Mouse (Mus musculus): ENCODE results near the gene Hsd17b1. TPM values are rescaled to one million over a fixed set of nuclear protein-coding genes. Genes with fewer than 3 reads are reported as not detected.
"Not testable (repeated sequence)": the region's sequence is repeated elsewhere in the genome, so short reads cannot be mapped to it uniquely, and the experiment has no call there.

The Hsd17b1 gene
- polyA plus RNA-seq, 1 experiment = not detected

DNA sequence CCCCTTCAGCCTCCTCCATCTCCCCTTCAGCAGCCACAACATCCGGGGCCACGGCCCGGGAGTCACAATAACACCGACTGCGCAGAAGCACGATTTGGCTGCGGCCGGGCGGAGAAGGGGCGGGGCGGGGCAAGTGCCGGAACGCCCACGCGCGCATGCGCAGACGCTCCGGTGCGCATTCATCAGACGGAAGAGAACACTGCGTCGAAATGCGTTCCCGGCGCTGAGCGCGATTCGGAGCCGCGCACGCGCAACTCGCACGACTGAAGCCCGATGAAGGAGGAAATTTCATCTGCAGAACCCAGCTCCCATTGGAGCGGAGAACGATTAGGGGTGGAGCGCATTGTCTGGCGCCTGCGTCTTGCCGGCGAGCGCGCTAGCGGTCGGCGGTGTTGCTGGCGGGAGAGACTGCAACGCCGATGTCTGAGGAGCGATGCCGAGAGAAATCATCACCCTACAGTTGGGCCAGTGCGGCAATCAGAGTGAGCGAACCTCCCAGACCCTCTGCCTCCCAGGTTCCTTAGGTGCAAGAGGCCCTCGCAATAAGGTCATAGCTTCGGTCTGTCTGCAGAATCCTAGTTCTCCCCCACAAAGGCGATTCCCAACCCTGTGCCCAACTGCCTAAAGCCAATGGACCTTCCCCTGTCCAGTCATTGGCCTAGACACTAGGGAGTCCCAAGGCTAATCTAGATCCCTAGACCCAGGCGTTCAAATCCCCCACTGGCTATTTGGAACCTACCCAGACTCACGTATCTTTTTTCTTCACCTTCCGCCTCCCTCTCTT, 41.7 kb downstream of the Hsd17b1 start, which contains the start of the genes Retreg3 and Tubg1:
Retreg3 (minus strand) TSS at position 133 of the 784 bp plus-strand sequence.
Tubg1 (plus strand) TSS at position 178 of the 784 bp plus-strand sequence.
- peaks cover 29% of the 10 kb centered on the region for H3K4me1 ChIP-seq (ENCODE audit: control insufficient read depth, insufficient read depth, low read length)
- H3K4me3 ChIP-seq (ENCODE audit: insufficient read depth, low read length) = peak within 1 kb of the TSS; percentile 77
- TF ChIP-seq CTCF (IDR thresholded peaks at IDR 0.05; ENCODE audit: low read depth, low read length) (no peak), POLR2A (IDR thresholded peaks at IDR 0.05; ENCODE audit: borderline replicate concordance, low read depth, low read length) (peak; percentile 80; the same call in 1 of the 2 replicates)
- H3K27ac ChIP-seq (ENCODE audit: insufficient read depth, low read depth, low read length) = peak within 1 kb of the TSS; percentile 58

DNA sequence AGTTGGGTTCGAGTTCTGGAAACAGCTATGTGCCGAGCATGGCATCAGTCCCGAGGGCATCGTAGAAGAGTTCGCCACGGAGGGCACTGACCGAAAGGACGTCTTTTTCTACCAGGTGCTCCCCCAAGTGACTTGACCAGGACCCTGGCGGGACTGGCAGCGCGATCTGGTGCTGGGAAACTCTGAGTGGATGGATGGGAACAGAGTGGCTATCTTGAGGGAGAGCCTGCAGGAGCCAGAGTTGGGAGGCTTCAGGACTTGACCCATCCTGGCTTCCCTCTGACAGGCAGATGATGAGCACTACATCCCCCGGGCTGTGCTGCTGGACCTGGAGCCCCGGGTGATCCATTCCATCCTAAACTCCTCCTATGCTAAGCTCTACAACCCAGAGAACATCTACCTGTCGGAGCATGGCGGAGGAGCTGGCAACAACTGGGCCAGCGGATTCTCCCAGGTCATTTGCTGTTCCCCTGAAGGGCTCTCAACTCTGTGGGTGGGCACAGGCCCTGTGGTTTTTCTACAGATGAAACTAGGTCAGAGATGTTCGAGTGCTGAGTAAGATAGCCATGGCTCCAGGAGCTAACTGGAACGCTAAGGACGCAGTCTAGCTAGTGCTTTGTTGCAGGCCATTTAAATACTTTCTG, 42.5 kb downstream of the Hsd17b1 start:
- TF ChIP-seq POLR2A (IDR thresholded peaks at IDR 0.05; ENCODE audit: borderline replicate concordance, low read depth, low read length) (no peak), CTCF (IDR thresholded peaks at IDR 0.05; ENCODE audit: low read depth, low read length) (no peak)
- Histone ChIP-seq H3K4me1 (ENCODE audit: control insufficient read depth, insufficient read depth, low read length) (peaks cover 26% of the 10 kb centered on the region), H3K27ac (ENCODE audit: insufficient read depth, low read depth, low read length) (peak overlapping the region; percentile 49), H3K4me3 (ENCODE audit: insufficient read depth, low read length) (peak overlapping the region; percentile 73)

DNA sequence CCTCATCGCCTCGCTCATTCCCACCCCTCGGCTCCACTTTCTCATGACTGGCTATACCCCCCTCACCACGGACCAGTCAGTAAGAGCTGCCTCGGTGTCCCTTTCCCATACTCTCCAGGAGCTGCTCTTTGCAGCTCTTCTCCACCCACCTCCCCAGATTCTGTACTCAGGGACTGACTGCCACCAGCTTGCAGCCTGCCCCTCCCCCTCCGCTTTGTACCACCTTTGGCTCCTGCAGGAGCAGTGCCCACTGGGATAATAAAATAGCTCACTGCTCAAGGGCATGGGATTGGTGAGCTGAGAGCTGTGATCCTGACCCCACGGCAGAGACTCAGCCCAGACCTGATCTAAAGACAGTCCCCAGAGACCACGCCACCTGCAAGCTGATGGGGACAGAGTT, 46.3 kb downstream of the Hsd17b1 start:
- H3K27ac ChIP-seq (ENCODE audit: insufficient read depth, low read depth, low read length); H3K4me1 ChIP-seq (ENCODE audit: control insufficient read depth, insufficient read depth, low read length); H3K4me3 ChIP-seq (ENCODE audit: insufficient read depth, low read length): not testable (repeated sequence)

GRCm38 (mm10) chr11:101125008-101125407, 46.8 kb downstream of the Hsd17b1 start:
- not testable (repeated sequence) for H3K4me1 ChIP-seq (ENCODE audit: control insufficient read depth, insufficient read depth, low read length); H3K27ac ChIP-seq (ENCODE audit: insufficient read depth, low read depth, low read length); H3K4me3 ChIP-seq (ENCODE audit: insufficient read depth, low read length)

DNA sequence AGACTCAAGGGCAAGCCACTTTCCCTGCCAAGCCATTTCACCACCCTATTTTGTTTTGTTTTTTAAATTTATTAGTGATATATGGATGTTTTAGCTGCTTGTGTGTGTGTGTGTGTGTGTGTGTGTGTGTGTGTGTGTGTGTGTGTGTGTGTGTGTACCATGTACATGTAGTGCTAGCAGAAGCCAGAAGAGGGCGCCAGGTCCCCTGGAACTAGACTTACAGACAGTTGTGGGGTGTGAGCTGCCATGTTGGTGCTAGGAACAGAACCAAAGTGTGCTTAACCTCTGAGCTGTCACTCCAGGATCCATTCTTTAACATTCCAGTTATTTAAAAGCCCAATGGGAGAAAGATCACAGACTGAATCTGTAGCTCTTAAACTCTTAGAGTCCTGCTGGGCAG, 48.9 kb downstream of the Hsd17b1 start:
- Histone ChIP-seq H3K4me3 (ENCODE audit: insufficient read depth, low read length) (no peak overlapping the region), H3K27ac (ENCODE audit: insufficient read depth, low read depth, low read length) (no peak overlapping the region), H3K4me1 (ENCODE audit: control insufficient read depth, insufficient read depth, low read length) (peaks cover 13% of the 10 kb centered on the region)
- TF ChIP-seq CTCF (IDR thresholded peaks at IDR 0.05; ENCODE audit: low read depth, low read length) (no peak), POLR2A (IDR thresholded peaks at IDR 0.05; ENCODE audit: borderline replicate concordance, low read depth, low read length) (no peak)

- Histone ChIP-seq H3K27ac (ENCODE audit: insufficient read depth, low read depth, low read length) (no peak overlapping the region), H3K4me3 (ENCODE audit: insufficient read depth, low read length) (no peak overlapping the region), H3K4me1 (ENCODE audit: control insufficient read depth, insufficient read depth, low read length) (peaks cover 13% of the 10 kb centered on the region)
- TF ChIP-seq POLR2A (IDR thresholded peaks at IDR 0.05; ENCODE audit: borderline replicate concordance, low read depth, low read length) = no peak
- no peak for TF ChIP-seq CTCF (IDR thresholded peaks at IDR 0.05; ENCODE audit: low read depth, low read length)
Measured at GRCm38 (mm10) chr11:101128996-101129577, 50.9 kb downstream of the Hsd17b1 start.

Other genes with a start within 250 kb of the Hsd17b1 start
- 30.8 and 30.9 TPM in 2 replicates for gene Stat5b, start 227.7 kb upstream of the Hsd17b1 start, polyA plus RNA-seq (2012; ENCODE audit: insufficient read depth, insufficient read length, missing spikeins)
- 16.3 and 20.7 TPM in 2 replicates for gene Stat5a, start 219.1 kb upstream of the Hsd17b1 start, polyA plus RNA-seq (2012; ENCODE audit: insufficient read depth, insufficient read length, missing spikeins)
- gene Stat3, start 138.9 kb upstream of the Hsd17b1 start, polyA plus RNA-seq (2012; ENCODE audit: insufficient read depth, insufficient read length, missing spikeins) = 73.3 and 76.6 TPM in 2 replicates
- gene Cavin1, start 107.5 kb upstream of the Hsd17b1 start, polyA plus RNA-seq (2012; ENCODE audit: insufficient read depth, insufficient read length, missing spikeins) = 3.8 and 4.1 TPM in 2 replicates
- gene Atp6v0a1, start 69.0 kb upstream of the Hsd17b1 start, polyA plus RNA-seq (2012; ENCODE audit: insufficient read depth, insufficient read length, missing spikeins) = 163 and 186 TPM in 2 replicates
- 59.5 and 64.3 TPM in 2 replicates for gene Naglu, start 8.4 kb upstream of the Hsd17b1 start, polyA plus RNA-seq (2012; ENCODE audit: insufficient read depth, insufficient read length, missing spikeins)
- gene Coasy, start 4.2 kb downstream of the Hsd17b1 start, polyA plus RNA-seq (2012; ENCODE audit: insufficient read depth, insufficient read length, missing spikeins) = 16.5 and 19.6 TPM in 2 replicates
- gene Mlx, start 8.9 kb downstream of the Hsd17b1 start, polyA plus RNA-seq (2012; ENCODE audit: insufficient read depth, insufficient read length, missing spikeins) = 53.8 and 67.3 TPM in 2 replicates
- 4.1 and 4.8 TPM in 2 replicates for gene Psmc3ip, start 17.0 kb downstream of the Hsd17b1 start, polyA plus RNA-seq (2012; ENCODE audit: insufficient read depth, insufficient read length, missing spikeins)
- 52.2 and 62.4 TPM in 2 replicates for gene Retreg3, start 41.5 kb downstream of the Hsd17b1 start, polyA plus RNA-seq (2012; ENCODE audit: insufficient read depth, insufficient read length, missing spikeins)
- gene Tubg1, start 41.5 kb downstream of the Hsd17b1 start, polyA plus RNA-seq (2012; ENCODE audit: insufficient read depth, insufficient read length, missing spikeins) = 13.3 and 18.6 TPM in 2 replicates
- gene Tubg2, start 77.5 kb downstream of the Hsd17b1 start, polyA plus RNA-seq (2012; ENCODE audit: insufficient read depth, insufficient read length, missing spikeins) = not detected in 2 replicates
- 2.5 and 3.2 TPM in 2 replicates for gene Cntnap1, start 92.1 kb downstream of the Hsd17b1 start, polyA plus RNA-seq (2012; ENCODE audit: insufficient read depth, insufficient read length, missing spikeins)
- gene Plekhh3, start 92.9 kb downstream of the Hsd17b1 start, polyA plus RNA-seq (2012; ENCODE audit: insufficient read depth, insufficient read length, missing spikeins) = 4.3 and 6.4 TPM in 2 replicates
- not detected in 2 replicates for gene Ccr10, start 97.0 kb downstream of the Hsd17b1 start, polyA plus RNA-seq (2012; ENCODE audit: insufficient read depth, insufficient read length, missing spikeins)
- gene Ezh1, start 148.1 kb downstream of the Hsd17b1 start, polyA plus RNA-seq (2012; ENCODE audit: insufficient read depth, insufficient read length, missing spikeins) = 48.6 and 52.5 TPM in 2 replicates
- gene Ramp2, start 167.6 kb downstream of the Hsd17b1 start, polyA plus RNA-seq (2012; ENCODE audit: insufficient read depth, insufficient read length, missing spikeins) = not detected in 2 replicates
- gene Vps25, start 175.3 kb downstream of the Hsd17b1 start, polyA plus RNA-seq (2012; ENCODE audit: insufficient read depth, insufficient read length, missing spikeins) = 111 and 114 TPM in 2 replicates
- gene Wnk4, start 182.2 kb downstream of the Hsd17b1 start, polyA plus RNA-seq (2012; ENCODE audit: insufficient read depth, insufficient read length, missing spikeins) = not detected in 2 replicates
- 1.0 and 1.6 TPM in 2 replicates for gene Cntd1, start 200.6 kb downstream of the Hsd17b1 start, polyA plus RNA-seq (2012; ENCODE audit: insufficient read depth, insufficient read length, missing spikeins)
- gene Coa3, start 200.7 kb downstream of the Hsd17b1 start, polyA plus RNA-seq (2012; ENCODE audit: insufficient read depth, insufficient read length, missing spikeins) = 60.1 and 63.3 TPM in 2 replicates
- 78.3 and 80.1 TPM in 2 replicates for gene Becn1, start 223.9 kb downstream of the Hsd17b1 start, polyA plus RNA-seq (2012; ENCODE audit: insufficient read depth, insufficient read length, missing spikeins)
- gene Psme3, start 237.8 kb downstream of the Hsd17b1 start, polyA plus RNA-seq (2012; ENCODE audit: insufficient read depth, insufficient read length, missing spikeins) = 48.8 and 53.2 TPM in 2 replicates
- 1.1 and 1.3 TPM in 2 replicates for gene Aoc2, start 246.7 kb downstream of the Hsd17b1 start, polyA plus RNA-seq (2012; ENCODE audit: insufficient read depth, insufficient read length, missing spikeins)

All from bone marrow macrophage, adult 2 months (primary cell).